Mouse (Mus musculus) telencephalon, adult 2 months (tissue): ENCODE results near the gene 2700097O09Rik.
"Not testable (repeated sequence)": the region's sequence is repeated elsewhere in the genome, so short reads cannot be mapped to it uniquely, and the experiment has no call there.

Experiments used
- DNase-seq: peaks from one replicate; pipeline ENCODE4 v3.0.0-alpha.2; 2011; ENCODE audit warnings: low read depth, low spot score

Gene 2700097O09Rik

DNA sequence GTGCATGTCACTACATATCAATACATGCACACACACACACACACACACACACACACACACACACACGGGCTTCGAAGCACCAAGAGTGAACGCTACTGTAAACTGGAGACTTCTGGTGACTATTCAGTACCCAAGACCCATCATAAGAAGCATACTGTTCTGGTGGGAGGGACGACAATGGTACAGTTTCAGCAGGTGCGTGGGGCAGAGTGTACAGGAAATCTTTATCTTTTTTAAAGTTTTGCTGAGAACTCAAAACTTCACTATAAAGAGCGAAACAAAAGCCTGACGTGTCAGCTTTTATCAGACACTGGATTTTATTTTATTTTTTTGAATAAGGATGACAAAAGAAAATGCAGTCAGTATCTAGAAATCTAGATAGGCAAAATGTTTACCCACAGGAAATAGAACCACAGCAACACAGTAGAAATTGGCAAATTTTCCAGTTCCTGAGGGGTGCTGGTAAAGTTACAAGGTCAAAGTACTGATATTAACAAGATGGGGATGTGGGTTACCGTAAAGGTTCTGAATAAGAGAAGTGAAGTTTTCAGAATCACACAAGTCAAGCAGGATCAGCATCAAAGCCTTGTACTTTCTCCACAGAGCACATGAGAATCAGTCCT, 30.1 kb downstream of the 2700097O09Rik start:
- no peak for DNase-seq

DNA sequence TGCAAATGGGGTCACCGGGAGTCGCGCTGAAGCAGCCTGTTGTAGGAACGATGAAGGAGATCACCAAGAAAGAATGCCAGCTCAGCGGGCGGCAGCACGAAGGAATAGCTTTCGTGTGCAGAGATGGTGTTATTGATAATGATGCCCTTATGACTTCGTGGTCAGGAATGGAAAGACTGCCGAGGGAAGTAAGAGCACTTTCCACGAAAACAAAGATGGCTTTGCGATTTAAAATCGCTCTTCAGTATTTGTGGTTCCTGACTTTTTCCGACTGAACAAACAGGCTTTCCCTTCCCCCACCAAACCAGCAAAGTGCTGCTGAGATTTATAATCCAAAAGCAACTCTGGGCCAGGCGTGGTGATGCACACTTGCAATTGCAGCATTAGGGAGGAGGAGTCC, 38.9 kb downstream of the 2700097O09Rik start:
- DNase-seq, result no peak

GRCm38 (mm10) chr12:55027088-55027487, 52.8 kb downstream of the 2700097O09Rik start:
- no peak for DNase-seq

GRCm38 (mm10) chr12:55023284-55023683, 56.6 kb downstream of the 2700097O09Rik start:
- DNase-seq, result no peak

GRCm38 (mm10) chr12:55019421-55019877, 60.5 kb downstream of the 2700097O09Rik start:
- no peak for DNase-seq

DNA sequence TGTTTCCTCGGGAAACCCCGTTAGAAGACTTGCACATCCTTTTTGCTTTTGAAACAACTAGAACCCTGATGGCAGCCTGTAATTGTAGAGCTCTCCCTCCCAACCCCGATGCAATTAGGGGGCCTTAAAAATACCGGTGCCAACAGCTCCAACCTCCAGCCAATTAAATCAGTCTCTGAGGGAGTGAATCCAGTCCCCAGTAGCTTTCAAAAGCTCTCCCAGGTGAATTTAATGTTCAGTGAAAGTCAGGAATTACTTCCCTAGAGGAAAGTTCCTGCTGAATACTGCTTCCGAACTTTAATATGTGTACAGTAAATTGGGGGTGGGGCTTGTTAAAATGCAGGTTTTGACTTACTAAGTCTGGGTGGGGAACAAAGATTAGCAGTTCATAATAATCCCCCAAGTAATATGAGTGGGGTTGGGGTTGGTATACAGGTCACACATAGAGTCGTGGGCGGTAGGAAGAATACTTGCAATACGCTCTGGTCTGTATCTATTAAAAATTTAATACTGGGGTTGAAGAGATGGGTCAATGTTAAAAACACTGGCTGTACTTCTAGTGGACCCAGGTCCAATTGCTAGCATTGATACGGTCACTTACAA, 62.7 kb downstream of the 2700097O09Rik start:
- DNase-seq, result no peak

- no peak for DNase-seq
These were observed 63.4 kb downstream of the 2700097O09Rik start for GRCm38 (mm10) chr12:55016339-55017118.

DNA sequence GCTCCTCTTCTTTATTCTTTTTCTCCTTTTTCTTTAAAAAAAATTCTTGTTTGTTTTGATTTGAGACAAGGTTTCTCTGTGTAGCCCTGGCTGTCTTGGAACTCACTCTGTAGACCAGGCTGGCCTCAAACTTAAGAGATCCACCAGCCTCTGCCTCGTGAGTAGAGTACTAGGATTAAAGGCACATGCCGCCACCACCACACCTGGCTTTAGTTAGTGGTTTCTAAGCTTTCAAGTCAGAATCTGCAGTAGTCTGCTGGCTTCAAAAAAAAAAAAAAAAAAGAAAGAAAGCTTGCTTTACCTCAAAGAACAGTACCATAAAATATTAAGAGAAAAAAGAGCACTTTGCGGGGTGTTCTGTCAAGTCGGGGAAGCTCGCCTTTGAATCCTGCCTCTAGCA, 64.5 kb downstream of the 2700097O09Rik start:
- no peak for DNase-seq

DNA sequence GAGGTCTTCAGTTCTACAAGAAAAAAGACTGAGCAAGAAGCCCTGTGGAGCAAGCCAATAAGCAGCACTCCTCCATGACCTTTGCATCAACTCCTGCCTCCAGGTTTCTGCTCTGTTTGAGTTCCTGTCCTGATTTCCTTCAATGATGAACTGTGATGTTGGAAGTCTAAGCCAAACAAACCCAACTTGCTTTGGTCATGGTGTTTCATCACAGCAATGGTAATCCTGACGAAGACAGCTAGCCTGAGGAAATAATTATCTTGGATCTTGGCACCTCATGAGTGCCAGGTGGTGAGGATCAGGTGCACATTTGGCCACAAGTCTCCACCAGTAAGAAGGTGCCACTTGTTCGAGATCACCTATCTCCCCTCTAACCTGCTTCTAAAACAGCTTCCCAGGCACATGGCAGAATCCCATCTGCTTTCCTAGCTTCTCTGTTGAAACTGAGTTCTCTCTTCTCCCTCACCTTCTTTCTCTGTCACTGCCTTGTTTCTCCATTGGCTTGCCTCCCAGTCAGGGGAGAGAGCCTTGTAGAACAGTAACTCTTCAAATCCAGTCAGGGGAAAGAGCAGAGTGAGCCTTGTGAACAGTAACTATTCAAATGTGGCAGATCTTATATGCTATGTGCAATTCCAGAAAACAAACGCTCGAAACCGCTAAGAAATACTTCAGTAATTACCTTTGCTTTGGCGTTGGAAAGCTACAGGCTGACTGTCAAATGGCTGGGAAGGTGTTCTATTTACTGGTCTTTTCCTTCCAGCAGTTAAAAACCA, 66.1 kb downstream of the 2700097O09Rik start, which contains the start of gene Baz1a:
Gene Baz1a (minus strand): TSS at position 723 of the 773 bp plus-strand sequence.
- DNase-seq, result no peak

- no peak for DNase-seq
These were observed 66.9 kb downstream of the 2700097O09Rik start for GRCm38 (mm10) chr12:55013031-55013430.

- no peak for DNase-seq
These were observed 72.4 kb downstream of the 2700097O09Rik start for GRCm38 (mm10) chr12:55007361-55008008.

DNA sequence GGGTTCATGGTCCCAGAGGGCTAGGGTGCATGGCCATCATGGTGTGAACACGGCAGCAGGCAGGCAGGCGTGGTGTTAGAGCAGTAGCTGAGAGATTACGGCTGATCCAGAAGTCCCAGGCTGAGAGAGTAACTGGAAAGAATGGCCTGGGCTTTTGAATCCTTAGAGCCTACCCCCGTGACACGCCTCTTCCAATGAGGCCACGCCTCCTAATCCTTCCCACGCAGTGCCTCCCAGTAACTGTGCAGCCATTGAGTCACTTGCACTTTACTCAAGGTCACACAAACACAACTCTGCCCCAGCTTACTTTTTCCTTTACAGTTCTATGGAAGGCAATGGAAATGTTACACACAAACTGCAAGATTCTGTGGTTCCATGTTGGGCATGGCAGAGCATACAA, 73.8 kb downstream of the 2700097O09Rik start:
- DNase-seq, result no peak

DNA sequence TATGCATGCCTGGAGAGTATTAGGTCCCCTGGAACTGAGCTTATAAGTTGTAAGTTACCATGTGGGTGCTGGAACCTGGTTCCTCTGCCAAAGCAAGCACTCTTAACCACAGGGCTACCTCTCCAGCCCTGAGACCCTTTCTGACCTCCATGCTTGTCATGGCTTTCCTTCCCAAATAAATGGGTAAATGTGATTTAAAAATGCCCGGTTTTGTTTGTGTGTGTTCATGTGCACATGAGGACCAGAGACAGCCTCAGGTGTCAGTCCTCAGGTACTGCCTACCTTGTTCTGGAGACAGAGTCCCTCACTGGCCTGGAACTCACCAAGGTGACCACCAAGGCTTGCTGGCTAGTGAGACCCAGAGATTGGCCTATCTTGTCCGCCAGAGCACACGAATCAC, 75.5 kb downstream of the 2700097O09Rik start:
- no peak for DNase-seq

- no peak for DNase-seq
These were observed 76.1 kb downstream of the 2700097O09Rik start for GRCm38 (mm10) chr12:55003843-55004242.

GRCm38 (mm10) chr12:55002532-55002931, 77.4 kb downstream of the 2700097O09Rik start:
- not testable (repeated sequence) for DNase-seq

DNA sequence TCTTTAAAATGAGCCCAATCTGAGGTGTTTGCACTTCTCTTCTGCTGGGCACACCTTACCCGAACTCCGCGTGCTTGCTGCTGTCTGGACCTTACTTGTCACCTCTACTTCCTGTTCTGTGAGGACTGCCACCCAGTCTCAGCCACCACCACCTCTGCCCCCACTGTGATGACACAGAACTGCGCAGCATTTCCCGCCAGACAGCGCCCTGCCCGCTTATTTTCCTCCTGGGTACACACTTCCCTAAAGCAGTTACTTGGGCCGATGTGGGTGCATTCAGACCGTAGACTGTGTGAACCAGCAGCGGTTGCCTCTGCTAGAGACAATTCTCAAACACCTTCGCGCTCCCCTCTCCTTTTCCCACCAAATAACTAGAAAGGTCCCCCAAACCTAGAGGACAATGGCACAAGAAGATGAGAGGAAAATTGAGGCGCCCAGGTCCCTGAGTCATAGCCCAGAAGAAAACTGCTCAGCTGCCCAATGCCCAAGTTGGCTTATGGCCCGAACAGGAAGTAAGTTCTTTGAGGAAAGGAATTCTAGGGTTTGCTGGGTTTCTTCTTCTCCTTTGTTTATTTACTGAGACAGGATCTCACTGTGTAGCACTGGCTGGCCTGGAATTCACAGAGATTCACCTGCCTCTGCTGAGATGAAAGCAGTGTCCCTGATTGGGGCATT, 80.8 kb downstream of the 2700097O09Rik start:
- DNase-seq, result no peak

GRCm38 (mm10) chr12:54998411-54998810, 81.5 kb downstream of the 2700097O09Rik start:
- no peak for DNase-seq

- DNase-seq, result no peak
These were observed 82.9 kb downstream of the 2700097O09Rik start for GRCm38 (mm10) chr12:54996979-54997474.

DNA sequence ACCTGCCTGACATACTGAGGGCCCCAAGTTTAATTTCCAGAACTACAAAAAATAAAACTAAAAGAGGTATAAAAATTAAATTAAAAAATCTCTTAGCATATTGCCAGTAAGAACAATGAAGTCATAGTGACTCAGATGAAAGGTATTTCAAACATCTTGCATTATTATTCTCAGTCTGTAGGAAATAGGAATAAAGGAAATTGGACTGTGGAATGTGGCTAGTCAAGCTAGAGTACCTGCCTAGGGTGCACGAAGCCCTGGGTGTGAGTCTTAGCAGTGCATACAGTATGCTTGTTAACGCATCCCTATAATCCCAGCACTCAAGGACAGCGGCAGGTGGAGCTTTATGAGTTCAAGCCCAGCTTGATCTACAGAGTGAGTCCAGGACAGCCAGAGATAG, 83.9 kb downstream of the 2700097O09Rik start:
- DNase-seq, result no peak
